Mouse (Mus musculus) neural tube, embryonic 12.5 days (tissue): ENCODE measurements around the gene Slc6a11. TPM values are rescaled to one million over a fixed set of nuclear protein-coding genes. Genes with fewer than 3 reads are reported as not detected.

Experiments used
- ATAC-seq: fragments of 200-750 bp; cut with Nextera tagmentation; 2 replicates; pipeline ENCODE4 v1.8.0; 2017; ENCODE audit warnings: low read depth, mild to moderate bottlenecking, moderate TSS enrichment, moderate library complexity; ENCODE audit not compliant: low FRiP score
- H3K27ac ChIP-seq: fragments of 300-500 bp; sonication (generic); 2 replicates; pipeline ENCODE4 v1.5.1; 2016
- H3K27me3 ChIP-seq: fragments of 300-500 bp; sonication (generic); replicated peaks from 2 replicates; pipeline ENCODE4 v1.6.1; 2016; ENCODE audit warnings: mild to moderate bottlenecking
- H3K36me3 ChIP-seq: fragments of 300-500 bp; sonication (generic); 2 replicates; pipeline ENCODE4 v1.6.1; 2016; ENCODE audit warnings: mild to moderate bottlenecking
- H3K4me1 ChIP-seq: fragments of 300-500 bp; sonication (generic); 2 replicates; pipeline ENCODE4 v1.6.1; 2016
- H3K4me2 ChIP-seq: fragments of 300-500 bp; sonication (generic); replicated peaks from 2 replicates; pipeline ENCODE4 v1.6.1; 2016; ENCODE audit warnings: mild to moderate bottlenecking
- H3K4me3 ChIP-seq: fragments of 300-500 bp; sonication (generic); 2 replicates; pipeline ENCODE4 v1.5.1; 2016
- H3K9ac ChIP-seq: fragments of 300-500 bp; sonication (generic); 2 replicates; pipeline ENCODE4 v1.6.1; 2016; ENCODE audit warnings: mild to moderate bottlenecking
- H3K9me3 ChIP-seq: fragments of 300-500 bp; sonication (generic); 2 replicates; pipeline ENCODE4 v1.6.1; 2016; ENCODE audit warnings: mild to moderate bottlenecking
- WGBS: fragments of 180-500 bp; shearing (Covaris S2); methylation state at CpG from one replicate; pipeline ENCODE4 v1.1.7; 2016; 5-methylcytosine and 5-hydroxymethylcytosine counted together
- polyA plus RNA-seq: library from polyadenylated mRNA; unstranded; fragments of >200 nt; fragmentation: Nextera tagmentation; extraction: Ambion mirVana; gene quantifications from 2 replicates; pipeline ENCODE4 v1.2.1, GENCODE M21; 2016

The Slc6a11 gene
- polyA plus RNA-seq: 5.6 and 7.1 TPM in 2 replicates

DNA sequence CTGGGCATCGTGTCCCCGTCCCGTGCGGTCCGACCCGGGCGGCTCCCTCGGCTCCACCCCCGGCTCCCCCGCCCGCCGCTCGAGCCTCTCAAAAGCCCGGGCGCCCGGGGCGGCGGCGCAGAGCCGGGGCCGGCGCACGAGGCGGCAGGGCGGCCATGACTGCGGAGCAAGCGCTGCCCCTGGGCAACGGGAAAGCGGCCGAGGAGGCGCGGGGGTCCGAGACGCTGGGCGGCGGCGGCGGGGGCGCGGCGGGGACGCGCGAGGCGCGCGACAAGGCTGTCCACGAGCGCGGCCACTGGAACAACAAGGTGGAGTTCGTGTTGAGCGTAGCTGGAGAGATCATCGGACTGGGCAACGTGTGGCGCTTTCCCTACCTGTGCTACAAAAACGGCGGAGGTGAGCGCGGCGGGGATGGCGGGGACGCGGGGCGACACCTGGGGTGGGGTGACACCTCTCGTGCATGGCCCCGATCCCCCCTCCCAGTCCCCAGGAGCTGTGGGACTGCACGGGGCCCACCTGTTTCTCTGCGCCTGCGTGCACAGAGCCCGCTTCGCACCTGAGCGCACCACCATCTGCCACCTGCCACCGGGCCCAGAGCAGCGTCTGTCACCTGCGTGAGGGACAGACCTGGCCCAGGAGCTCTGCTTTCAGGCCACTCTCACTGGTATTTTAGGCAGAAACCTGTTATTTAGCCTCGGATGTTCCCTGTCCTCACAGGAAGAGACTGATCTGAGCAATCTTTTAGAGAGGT is at the start of gene Slc6a11:
Gene Slc6a11 (plus strand): TSS at position 120 of the 751 bp plus-strand sequence.
- Histone ChIP-seq H3K9ac (peak within 1 kb of the TSS; percentile 59), H3K36me3 (no peaks in the 10 kb centered on the region), H3K27ac (no peak within 1 kb of the TSS), H3K4me1 (peaks cover 9% of the 10 kb centered on the region), H3K4me3 (peak within 1 kb of the TSS; percentile 50), H3K9me3 (no peaks in the 10 kb centered on the region), H3K27me3 (peaks cover 41% of the 10 kb centered on the region), H3K4me2 (peak within 1 kb of the TSS; percentile 93)
- 4% methylated on average over 76 of the region's 76 CpGs for WGBS
- peak; percentile 46 for ATAC-seq

DNA sequence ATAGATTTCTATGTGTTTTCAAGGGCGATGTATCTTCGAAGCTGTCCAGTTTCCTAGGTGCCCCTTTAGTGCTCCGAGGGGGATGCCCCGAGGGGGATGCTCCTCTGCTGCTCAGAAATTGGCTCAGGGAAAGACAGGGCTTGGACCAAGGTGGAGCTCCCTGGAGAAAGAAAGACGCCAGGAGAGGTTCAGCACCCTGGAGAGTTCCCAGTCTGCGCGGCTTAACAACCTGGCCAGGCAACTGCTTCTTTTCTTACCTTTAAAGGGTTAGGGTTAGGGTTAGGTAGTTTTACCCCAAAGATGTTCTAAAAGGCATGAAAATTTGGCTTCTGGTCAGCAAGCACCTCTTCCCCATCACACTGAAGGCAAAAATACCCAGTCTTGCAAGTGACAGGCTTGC is 43.9 kb upstream of the Slc6a11 start:
- H3K9me3 ChIP-seq: no peaks in the 10 kb centered on the region
- no peak for ATAC-seq
- H3K4me1 ChIP-seq: peaks cover under 1% of the 10 kb centered on the region; the same call in 1 of the 2 replicates
- H3K9ac ChIP-seq: no peak overlapping the region
- 26% methylated on average over 7 of the region's 7 CpGs for WGBS
- H3K36me3 ChIP-seq: no peaks in the 10 kb centered on the region
- no peak overlapping the region for H3K4me2 ChIP-seq
- no peak overlapping the region for H3K4me3 ChIP-seq
- H3K27me3 ChIP-seq: peaks cover 5% of the 10 kb centered on the region
- no peak overlapping the region for H3K27ac ChIP-seq

DNA sequence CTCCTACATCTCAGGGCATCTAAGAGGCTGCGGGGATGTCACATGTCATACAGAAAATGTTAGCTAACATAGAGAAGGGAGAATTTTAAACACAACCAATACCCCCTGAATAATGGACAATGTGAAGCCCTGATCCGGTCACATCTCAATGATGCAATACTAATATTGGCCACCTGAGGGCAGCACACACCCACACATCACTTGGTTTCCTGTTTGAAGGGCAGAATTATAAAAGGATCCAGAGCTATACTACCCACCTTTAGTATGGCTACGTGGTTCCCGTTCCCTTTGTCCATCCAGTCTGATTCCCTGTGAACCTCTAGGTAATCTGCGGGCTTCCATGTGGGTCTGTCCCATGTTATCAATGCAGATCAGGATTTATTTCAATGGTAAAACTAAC is 41.4 kb upstream of the Slc6a11 start:
- Histone ChIP-seq H3K36me3 (no peaks in the 10 kb centered on the region), H3K4me2 (no peak overlapping the region), H3K4me1 (peaks cover 21% of the 10 kb centered on the region), H3K27me3 (peaks cover 10% of the 10 kb centered on the region), H3K4me3 (no peak overlapping the region), H3K27ac (no peak overlapping the region), H3K9me3 (no peaks in the 10 kb centered on the region), H3K9ac (no peak overlapping the region)
- ATAC-seq: peak; percentile 21; the same call in 1 of the 2 replicates
- 15% methylated on average over 5 of the region's 5 CpGs for WGBS

DNA sequence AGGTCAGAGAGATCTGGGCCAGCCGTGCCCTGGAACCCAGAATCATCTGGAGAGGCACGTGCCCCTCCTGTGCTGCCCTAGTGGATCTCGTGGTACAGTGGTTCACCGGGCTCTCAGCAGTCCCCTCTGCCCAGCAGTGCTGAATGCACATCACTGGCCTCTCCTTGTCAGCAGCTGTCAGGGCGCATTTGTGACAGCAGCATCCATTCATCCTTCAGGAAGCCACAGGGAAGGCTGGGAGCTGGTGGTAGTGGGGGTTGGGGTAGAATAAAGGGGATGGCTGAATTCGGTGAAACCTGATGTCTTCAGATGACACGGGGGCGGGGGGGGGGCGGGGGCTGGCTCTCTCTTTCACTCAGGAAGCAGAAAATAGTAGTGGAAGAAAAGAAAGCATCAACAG is 38.8 kb upstream of the Slc6a11 start:
- H3K9me3 ChIP-seq: no peaks in the 10 kb centered on the region
- ATAC-seq: no peak
- no peak overlapping the region for H3K9ac ChIP-seq
- H3K27ac ChIP-seq: no peak overlapping the region
- 44% methylated on average over 9 of the region's 9 CpGs for WGBS
- no peaks in the 10 kb centered on the region for H3K36me3 ChIP-seq
- no peak overlapping the region for H3K4me3 ChIP-seq
- no peak overlapping the region for H3K4me2 ChIP-seq
- H3K27me3 ChIP-seq: peaks cover 14% of the 10 kb centered on the region
- peaks cover 25% of the 10 kb centered on the region for H3K4me1 ChIP-seq

DNA sequence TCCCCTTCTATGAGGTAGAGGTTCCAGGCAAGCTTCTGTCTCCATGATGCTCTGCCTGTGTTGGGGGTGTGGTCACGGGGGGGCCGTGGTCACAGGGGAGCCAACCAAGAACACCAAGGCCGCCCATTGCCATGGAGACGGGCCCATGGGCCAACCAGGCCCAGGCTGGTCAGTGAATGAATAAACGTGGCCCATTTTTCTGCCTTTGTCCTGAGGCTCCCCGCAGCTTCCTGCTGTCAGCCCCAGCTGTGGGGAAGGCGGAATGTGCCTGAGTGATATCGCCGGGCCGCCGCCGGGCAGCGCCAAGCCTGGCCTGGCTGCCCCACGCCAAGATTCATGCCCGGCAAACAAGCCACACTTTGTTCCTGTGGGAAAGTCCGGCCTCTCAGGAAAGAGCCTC is 36.8 kb upstream of the Slc6a11 start:
- peaks cover 9% of the 10 kb centered on the region; the same call in 1 of the 2 replicates for H3K27me3 ChIP-seq
- no peaks in the 10 kb centered on the region for H3K36me3 ChIP-seq
- peak; percentile 76 for ATAC-seq
- H3K4me1 ChIP-seq: peaks cover 25% of the 10 kb centered on the region
- H3K9me3 ChIP-seq: no peaks in the 10 kb centered on the region
- 25% methylated on average over 16 of the region's 16 CpGs for whole genome bisulfite sequencing
- no peak overlapping the region for H3K9ac ChIP-seq
- H3K4me3 ChIP-seq: no peak overlapping the region
- peak overlapping the region; percentile 22; the same call in 1 of the 2 replicates for H3K4me2 ChIP-seq
- no peak overlapping the region for H3K27ac ChIP-seq

DNA sequence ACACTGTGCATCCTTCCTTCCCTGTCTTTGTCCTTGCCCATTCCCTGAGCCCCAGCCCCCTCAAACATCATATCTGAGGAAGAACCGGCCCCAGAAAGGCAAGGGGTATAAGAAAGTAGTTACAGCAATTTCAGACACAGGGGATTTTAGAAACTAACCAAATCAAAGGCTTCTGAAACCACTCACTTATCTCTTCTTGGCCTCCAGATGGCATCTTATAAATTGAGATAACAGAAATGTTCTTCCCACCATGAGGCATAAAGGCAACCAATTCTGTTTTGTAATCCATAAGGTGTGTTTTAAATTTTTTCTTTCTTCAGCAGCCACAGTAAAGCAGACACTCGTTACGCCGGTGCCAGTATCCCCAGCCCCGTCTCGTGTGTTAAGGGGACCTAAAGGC is 34.5 kb upstream of the Slc6a11 start:
- H3K4me1 ChIP-seq: peaks cover 25% of the 10 kb centered on the region
- 89% methylated on average over 6 of the region's 6 CpGs for WGBS
- no peak overlapping the region for H3K4me3 ChIP-seq
- peaks cover 9% of the 10 kb centered on the region; the same call in 1 of the 2 replicates for H3K27me3 ChIP-seq
- no peak overlapping the region for H3K27ac ChIP-seq
- no peak for ATAC-seq
- H3K9ac ChIP-seq: no peak overlapping the region
- H3K9me3 ChIP-seq: no peaks in the 10 kb centered on the region
- no peaks in the 10 kb centered on the region for H3K36me3 ChIP-seq
- H3K4me2 ChIP-seq: no peak overlapping the region

DNA sequence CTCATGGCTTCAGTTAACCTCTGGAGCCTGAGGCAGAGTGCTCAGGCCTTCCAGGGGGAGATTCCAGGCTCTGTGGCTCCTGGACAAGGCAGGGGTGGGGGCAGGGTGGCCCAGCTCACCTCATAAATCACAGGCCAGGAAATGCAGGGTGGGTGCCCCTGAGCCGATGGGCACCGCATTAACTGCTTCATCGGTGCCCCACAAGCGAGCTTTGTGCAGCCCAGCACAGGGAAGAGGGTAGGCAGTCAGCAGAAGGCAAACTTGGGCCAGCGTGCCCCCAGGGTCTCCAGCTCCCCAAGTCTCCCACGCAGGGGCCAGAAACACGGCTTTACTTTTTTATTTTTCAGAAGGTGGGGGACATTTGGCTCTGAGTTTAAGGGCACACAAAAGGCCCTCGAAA is 29.1 kb upstream of the Slc6a11 start:
- H3K27ac ChIP-seq: no peak overlapping the region
- H3K4me1 ChIP-seq: peaks cover 10% of the 10 kb centered on the region
- H3K9ac ChIP-seq: no peak overlapping the region
- no peaks in the 10 kb centered on the region for H3K27me3 ChIP-seq
- ATAC-seq: 0 out of 2 replicates have a peak, but pooled peaks have one; percentile 56
- no peaks in the 10 kb centered on the region for H3K9me3 ChIP-seq
- H3K4me3 ChIP-seq: no peak overlapping the region
- WGBS: 53% methylated on average over 8 of the region's 8 CpGs
- no peak overlapping the region for H3K4me2 ChIP-seq
- no peaks in the 10 kb centered on the region for H3K36me3 ChIP-seq

DNA sequence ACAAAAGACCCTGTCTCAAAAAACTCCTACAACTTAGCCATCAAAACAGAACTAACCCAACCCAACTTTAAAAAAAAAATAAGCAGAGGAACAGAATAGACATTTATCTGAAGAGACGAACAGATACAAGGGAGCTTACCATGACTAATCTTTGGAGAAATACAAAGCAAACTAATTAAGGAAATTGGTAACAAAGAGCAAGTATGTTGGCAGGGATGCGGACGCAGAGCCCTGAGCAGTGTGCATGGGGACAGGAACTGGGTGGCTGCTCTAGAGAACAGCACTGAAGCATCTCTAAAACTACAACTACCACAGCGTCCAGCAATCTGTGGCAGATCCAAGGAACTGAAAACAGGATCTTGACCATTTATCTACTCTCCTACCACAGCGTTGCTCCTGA is 11.5 kb upstream of the Slc6a11 start:
- ATAC-seq: no peak
- Histone ChIP-seq H3K9ac (no peak overlapping the region), H3K4me1 (no peaks in the 10 kb centered on the region), H3K9me3 (no peaks in the 10 kb centered on the region), H3K36me3 (no peaks in the 10 kb centered on the region), H3K4me2 (no peak overlapping the region), H3K27ac (no peak overlapping the region), H3K27me3 (no peaks in the 10 kb centered on the region), H3K4me3 (no peak overlapping the region)
- WGBS: 57% methylated on average over 5 of the region's 5 CpGs

DNA sequence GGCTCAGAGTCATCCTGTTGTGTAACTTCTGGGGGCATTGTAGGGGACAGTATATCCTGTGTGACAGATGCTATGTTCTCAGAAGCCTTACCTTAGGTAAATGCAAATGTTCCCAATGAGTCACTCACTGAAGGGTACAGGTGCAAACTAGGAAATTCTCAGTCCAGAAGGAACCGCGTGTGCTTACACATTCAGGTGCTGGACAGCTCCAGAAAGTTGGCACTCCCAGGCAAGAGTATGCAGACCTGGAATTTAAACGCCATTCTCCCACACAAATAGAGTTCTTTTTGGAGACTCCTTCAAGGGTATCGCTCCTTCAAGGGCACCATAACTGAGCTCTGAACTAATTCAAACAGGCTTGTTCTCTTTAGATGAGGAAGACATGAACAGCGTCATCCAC is 5.5 kb upstream of the Slc6a11 start:
- Histone ChIP-seq H3K4me1 (no peaks in the 10 kb centered on the region), H3K9me3 (no peaks in the 10 kb centered on the region), H3K4me2 (no peak overlapping the region), H3K27ac (no peak overlapping the region), H3K9ac (no peak overlapping the region), H3K27me3 (peaks cover 20% of the 10 kb centered on the region), H3K4me3 (no peak overlapping the region), H3K36me3 (no peaks in the 10 kb centered on the region)
- 72% methylated on average over 5 of the region's 5 CpGs for WGBS
- no peak for ATAC-seq

DNA sequence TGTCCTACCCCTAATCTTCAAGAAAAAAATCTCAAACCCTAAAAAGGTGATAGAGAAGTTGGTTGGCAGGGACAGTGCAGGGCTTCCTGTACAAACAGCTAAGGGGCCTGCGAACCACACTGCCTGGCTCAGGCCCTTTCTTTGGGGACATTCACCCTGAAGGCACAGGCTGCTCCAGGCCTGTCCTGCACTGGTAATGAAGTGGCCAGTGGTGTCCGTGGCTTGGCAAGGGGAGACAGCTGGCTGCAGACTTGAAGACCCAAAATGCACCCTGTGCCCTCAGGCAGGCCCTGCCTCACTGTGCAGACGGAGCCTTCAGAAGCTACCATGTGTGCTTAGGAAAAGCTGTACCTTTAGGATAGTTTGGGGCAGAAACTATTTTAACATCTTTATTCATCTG is 1.4 kb downstream of the Slc6a11 start:
- H3K9ac ChIP-seq: no peak overlapping the region
- no peaks in the 10 kb centered on the region for H3K36me3 ChIP-seq
- H3K9me3 ChIP-seq: no peaks in the 10 kb centered on the region
- H3K4me2 ChIP-seq: peak overlapping the region; percentile 93; the same call in 1 of the 2 replicates
- H3K4me1 ChIP-seq: peaks cover 9% of the 10 kb centered on the region
- H3K27ac ChIP-seq: no peak overlapping the region
- ATAC-seq: no peak
- 71% methylated on average over 3 of the region's 3 CpGs for WGBS
- no peak overlapping the region for H3K4me3 ChIP-seq
- peaks cover 41% of the 10 kb centered on the region for H3K27me3 ChIP-seq

DNA sequence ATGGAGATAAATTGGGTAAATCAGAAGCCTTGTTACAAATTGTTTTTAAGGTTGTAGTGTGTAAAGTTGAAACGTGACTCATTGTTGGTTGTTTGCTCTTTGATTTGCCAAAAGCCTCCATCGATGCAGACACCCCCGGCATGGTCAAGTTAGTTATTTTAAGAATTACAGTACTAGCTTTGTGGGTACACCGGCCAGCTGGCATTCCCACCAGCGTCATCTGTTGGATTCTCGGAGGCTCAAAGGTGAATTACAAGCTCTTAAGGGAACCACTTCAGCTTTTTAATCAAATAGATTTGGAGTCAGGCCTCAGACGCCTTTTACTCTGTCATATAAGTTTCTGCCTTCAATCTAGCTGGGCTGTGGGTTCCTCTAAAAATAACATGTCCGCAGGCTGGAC is 1.9 kb downstream of the Slc6a11 start:
- peaks cover 39% of the 10 kb centered on the region for H3K27me3 ChIP-seq
- no peak overlapping the region for H3K27ac ChIP-seq
- no peak overlapping the region for H3K4me2 ChIP-seq
- no peak for ATAC-seq
- no peaks in the 10 kb centered on the region for H3K9me3 ChIP-seq
- no peak overlapping the region for H3K9ac ChIP-seq
- H3K36me3 ChIP-seq: no peaks in the 10 kb centered on the region
- peaks cover 9% of the 10 kb centered on the region for H3K4me1 ChIP-seq
- 84% methylated on average over 8 of the region's 8 CpGs for WGBS
- no peak overlapping the region for H3K4me3 ChIP-seq

DNA sequence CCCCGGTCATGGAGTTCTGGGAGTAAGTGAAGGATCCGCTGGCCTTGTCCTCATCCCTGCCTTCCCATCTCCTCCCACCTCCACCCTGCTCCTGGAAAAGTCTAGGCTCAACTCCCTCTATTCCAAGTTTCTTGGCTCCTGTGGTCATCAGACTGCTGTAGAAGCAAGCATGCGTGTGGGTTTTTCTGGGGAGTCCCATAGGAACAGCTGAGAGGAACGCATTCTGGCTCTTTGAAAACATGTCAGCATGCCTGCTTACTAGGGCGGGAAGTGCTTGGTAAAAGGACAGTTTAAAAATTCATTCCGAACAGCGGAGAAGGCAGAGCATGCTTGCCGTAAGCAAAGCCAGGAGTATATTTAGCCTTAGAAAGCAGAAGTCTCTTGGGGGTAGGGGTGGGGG is 7.9 kb downstream of the Slc6a11 start:
- Histone ChIP-seq H3K4me2 (no peak overlapping the region), H3K9ac (no peak overlapping the region), H3K9me3 (0 out of 2 replicates have a peak, but pooled peaks cover 4% of the 10 kb centered on the region), H3K4me3 (no peak overlapping the region), H3K36me3 (no peaks in the 10 kb centered on the region), H3K4me1 (no peaks in the 10 kb centered on the region), H3K27me3 (no peaks in the 10 kb centered on the region), H3K27ac (no peak overlapping the region)
- no peak for ATAC-seq
- WGBS: 86% methylated on average over 8 of the region's 8 CpGs

DNA sequence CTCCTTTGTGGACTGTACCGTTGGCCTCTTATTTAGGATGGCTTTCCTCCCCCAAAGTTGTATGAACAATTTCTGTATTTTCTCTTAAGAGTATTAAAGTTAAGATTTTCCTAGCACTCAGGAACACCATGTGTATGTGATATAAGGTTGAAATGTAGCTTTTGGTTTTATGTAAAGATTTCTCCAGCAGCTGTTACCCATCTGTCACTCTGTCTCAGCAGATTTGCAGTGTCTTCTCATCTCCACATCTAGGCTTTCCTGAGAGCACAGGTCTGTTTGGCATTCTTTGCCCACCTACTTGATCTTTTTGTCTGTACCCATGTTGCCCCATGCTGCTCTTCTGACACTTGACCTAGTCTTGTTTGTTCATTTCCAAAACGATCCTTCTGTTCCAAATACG is 10.4 kb downstream of the Slc6a11 start:
- WGBS: 78% methylated on average over 3 of the region's 3 CpGs
- no peak for ATAC-seq
- no peaks in the 10 kb centered on the region for H3K27me3 ChIP-seq
- H3K4me3 ChIP-seq: no peak overlapping the region
- H3K4me1 ChIP-seq: no peaks in the 10 kb centered on the region
- H3K9ac ChIP-seq: no peak overlapping the region
- no peak overlapping the region for H3K4me2 ChIP-seq
- H3K9me3 ChIP-seq: 0 out of 2 replicates have a peak, but pooled peaks cover 4% of the 10 kb centered on the region
- no peak overlapping the region for H3K27ac ChIP-seq
- H3K36me3 ChIP-seq: no peaks in the 10 kb centered on the region
